Mouse (Mus musculus) layer of hippocampus, adult 9-10 months (tissue): ENCODE measurements around the gene Icam5.
"Not testable (repeated sequence)": the region's sequence is repeated elsewhere in the genome, so short reads cannot be mapped to it uniquely, and the experiment has no call there.

Source experiments
- DNase-seq: peaks from one replicate; pipeline ENCODE4 v3.0.0; 2022; ENCODE audit warnings: low spot score

The Icam5 gene

DNA sequence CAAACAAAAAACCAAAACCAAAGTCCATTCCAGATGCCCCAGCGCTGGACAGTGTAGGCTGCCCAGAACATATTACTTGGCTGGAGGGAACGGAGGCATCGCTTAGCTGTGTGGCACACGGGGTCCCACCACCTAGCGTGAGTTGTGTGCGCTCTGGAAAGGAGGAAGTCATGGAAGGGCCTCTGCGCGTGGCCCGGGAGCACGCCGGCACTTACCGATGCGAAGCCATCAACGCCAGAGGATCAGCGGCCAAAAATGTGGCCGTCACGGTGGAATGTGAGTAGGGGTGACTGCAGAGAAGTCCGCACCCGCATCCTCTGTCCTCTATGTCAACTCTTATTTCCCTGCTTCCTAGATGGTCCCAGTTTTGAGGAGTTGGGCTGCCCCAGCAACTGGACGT is 4.3 kb downstream of the Icam5 start:
- DNase-seq, result no peak

DNA sequence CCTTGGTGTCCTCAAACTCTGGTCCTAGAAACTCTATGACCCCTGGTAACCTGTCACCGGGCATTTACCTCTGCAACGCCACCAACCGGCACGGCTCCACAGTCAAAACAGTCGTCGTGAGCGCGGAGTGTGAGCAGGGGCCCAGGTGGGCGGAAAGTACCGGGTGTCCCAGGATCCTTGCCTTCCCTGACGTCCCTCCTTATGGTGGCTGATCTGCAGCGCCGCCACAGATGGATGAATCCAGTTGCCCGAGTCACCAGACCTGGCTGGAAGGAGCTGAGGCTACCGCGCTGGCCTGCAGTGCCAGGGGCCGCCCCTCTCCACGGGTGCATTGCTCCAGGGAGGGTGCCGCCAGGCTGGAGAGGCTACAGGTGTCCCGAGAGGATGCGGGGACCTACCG is 4.8 kb downstream of the Icam5 start:
- no peak for DNase-seq

DNA sequence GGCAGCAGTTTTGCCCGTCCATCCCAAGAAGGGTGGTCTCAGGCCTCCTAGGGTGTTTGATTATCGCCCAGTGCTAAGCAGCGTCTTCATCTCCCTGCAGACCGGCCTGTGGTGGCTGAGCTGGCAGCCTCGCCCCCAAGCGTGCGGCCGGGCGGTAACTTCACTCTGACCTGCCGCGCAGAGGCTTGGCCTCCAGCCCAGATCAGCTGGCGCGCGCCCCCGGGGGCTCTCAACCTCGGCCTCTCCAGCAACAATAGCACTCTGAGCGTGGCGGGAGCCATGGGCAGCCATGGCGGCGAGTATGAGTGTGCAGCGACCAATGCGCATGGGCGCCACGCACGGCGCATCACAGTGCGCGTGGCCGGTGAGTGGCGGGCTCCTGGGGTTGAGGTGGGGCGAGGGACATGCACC is 5.6 kb downstream of the Icam5 start:
- DNase-seq, result no peak

DNA sequence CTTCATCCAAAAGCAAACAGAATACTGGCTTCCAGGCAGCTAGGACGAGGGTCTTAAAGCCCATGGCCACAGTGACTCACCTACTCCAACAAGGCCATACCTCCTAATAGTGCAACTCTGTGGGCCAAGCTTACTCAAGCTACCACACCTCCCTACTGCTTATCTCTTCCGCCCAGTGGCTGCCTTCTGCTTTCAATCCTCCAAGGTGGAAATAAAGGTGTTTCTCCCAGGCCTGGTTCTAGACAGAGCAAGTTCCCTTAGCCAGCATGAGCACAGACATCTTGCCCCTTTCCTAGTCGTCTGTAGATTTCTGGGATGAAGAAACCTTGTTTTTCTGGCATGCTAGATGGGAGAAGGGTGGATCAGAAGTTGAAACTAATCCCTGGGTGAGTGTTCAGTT is 7.9 kb downstream of the Icam5 start:
- no peak for DNase-seq

DNA sequence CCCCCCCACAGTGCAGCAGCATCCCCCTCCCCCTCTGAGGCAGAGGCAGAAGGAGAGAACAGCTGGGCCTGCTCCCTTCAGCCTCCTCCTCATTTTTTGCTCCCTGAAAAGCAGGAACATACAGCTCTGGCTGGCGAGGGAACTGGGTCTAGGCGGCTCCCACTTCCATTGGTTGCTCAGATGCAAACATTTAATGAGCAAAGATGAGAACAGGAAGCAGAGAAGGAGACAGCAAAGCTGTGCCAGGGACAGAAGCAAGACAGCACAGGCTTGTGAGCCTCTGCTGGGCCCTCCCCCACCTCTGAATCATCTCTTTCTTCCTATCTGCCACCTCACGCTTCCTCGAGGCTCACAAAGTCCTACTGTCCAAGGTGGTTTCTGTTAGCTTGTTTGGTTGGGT is 9.4 kb downstream of the Icam5 start:
- DNase-seq, result no peak

DNA sequence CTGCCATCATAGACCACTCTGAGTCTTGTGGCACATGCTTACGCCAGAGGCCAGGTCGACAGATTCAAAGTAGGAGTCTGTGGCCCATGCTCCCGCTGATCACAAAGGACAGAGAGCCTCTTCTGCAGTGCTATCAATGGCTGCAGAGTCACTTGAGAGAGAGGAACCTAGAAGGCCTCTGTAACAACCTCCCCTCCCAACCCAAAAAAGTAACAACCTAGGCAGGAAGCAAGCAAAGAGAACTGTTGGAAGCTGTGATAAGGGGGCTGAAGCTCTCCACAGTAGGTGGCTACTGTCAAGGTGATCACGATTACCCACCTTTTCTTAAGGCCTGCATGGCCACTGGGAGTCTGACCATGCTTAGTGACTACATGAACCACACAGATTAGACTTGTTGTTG is 11.7 kb downstream of the Icam5 start:
- DNase-seq, result no peak

DNA sequence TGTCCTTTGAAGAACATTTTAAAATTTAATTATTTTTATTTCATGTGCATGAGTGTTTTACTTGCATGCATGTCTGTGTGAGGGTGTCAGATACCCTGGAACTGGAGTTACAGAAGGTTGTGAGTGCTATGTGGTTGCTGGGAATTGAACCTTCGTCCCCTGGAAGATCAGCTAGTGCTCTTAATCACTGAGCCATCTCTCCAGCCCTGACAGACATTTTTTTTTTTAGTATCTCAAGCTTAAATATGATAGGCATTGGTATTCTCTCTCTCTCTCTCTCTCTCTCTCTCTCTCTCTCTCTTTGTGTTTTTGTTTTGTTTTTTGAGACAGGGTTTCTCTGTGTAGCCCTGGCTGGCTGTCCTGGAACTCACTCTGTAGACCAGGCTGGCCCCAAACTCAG is 12.9 kb downstream of the Icam5 start:
- DNase-seq, result not testable (repeated sequence)

DNA sequence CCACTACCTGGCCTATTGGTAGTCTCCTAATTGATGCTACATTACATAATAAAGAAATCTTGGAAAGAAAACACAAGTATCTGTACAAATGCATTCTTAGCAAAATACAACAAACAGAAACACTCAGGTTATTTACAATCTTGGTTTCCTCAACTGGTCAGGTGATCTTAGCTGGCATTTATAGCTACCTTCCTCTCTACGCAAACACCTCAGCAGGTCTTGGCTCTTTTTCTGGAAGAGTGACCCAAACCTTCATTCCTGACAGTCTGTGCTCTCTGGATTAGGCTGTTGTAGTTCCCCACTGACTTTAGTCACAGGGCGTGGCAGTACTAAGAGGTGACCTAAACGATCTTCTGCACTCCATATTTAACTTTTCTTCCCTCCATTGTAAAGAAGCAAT is 13.4 kb downstream of the Icam5 start:
- DNase-seq, result no peak

DNA sequence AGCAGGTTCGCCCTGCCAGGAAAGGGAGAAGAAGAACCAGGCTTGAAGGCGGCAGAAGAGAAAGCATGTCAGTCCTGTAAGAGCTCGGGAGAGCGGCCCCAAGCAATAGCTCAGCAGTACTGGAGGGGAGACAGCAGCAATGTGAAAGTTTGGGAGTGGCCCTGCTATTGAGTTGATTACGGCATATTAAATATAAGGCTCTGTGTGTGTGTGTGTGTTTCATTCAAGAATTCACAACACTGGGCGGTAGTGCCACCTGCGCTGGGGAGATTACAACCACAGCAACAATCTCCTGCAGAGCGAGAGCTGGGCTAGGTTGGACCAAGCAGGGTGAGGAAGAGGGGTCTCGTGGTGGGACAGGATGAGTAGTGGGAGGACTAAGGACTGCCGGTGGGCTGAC is 19.7 kb downstream of the Icam5 start:
- DNase-seq, result no peak

DNA sequence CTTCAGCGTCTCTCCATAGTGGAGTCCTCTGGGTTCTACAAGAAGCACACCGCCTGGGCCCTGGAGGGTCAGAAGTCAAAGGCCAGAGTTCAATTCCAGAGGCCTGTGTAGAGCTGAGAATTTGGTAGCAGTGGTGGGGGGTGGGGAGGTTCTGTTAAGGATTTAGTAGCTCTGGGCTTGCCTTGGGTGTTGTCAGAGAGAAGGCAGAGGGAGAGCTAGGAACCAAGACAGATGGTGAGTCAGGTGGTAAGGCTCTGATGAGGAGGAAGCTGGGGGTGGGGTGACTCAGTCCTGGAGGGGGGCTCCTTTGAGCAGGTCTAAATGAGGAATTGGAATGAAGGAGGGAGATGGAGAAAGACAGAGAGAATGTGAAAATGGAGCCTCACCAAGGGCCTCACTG is 31.1 kb downstream of the Icam5 start:
- no peak for DNase-seq

DNA sequence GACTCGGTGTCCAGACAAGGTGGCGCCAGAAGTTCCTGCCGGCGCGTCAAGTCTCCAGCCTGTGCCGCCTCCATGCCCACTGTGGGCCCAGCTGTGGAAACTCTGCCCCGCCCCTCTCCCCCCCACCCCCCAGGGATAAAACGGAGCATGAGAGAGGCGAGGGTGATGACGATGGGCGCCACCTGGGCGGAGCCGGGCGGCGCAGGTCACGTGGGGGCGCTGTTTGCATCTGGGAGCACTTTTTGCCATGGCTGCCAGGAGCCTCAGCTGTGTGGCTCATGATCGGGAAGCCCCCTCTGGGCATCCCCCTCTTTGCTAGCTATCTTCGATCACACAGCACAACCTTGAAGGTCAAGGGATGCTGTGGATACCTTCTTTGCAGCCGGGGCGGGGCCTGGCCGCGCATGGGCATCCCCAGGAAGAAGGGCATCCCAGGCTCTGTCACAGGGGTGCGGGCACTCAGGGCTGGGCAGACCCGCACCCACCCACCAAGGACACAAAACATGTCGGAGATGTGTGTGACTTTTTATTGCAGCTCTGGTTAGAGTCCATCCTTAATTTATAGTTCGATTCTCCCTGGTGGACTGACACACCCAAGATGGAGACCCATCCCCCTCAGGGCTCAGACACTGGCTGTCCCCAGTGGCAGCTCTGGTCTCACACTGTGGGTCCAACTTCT is 35.3 kb downstream of the Icam5 start, which contains the start of gene Zglp1:
Gene Zglp1, minus strand, starts transcription at position 88 of the 679 bp plus-strand sequence.
- no peak for DNase-seq

DNA sequence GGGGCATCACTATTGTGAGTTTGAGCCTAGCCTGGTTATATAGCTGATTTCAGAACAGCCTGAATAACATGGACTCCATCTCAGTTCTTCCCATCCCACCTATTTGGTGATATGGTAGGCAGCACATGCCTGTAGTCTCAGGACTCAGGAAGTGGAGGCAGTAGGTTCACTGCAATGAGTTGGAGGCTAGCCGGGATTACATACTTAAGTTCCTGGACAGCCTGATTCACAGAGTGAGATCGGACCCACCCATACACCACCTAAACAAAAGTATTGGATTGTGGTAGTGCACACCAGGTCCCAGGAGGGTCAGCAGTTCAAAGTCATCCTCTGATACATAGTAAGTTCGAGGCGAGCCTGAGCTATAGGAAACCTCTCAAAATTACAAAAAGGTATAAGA is 40.8 kb downstream of the Icam5 start:
- DNase-seq, result no peak

DNA sequence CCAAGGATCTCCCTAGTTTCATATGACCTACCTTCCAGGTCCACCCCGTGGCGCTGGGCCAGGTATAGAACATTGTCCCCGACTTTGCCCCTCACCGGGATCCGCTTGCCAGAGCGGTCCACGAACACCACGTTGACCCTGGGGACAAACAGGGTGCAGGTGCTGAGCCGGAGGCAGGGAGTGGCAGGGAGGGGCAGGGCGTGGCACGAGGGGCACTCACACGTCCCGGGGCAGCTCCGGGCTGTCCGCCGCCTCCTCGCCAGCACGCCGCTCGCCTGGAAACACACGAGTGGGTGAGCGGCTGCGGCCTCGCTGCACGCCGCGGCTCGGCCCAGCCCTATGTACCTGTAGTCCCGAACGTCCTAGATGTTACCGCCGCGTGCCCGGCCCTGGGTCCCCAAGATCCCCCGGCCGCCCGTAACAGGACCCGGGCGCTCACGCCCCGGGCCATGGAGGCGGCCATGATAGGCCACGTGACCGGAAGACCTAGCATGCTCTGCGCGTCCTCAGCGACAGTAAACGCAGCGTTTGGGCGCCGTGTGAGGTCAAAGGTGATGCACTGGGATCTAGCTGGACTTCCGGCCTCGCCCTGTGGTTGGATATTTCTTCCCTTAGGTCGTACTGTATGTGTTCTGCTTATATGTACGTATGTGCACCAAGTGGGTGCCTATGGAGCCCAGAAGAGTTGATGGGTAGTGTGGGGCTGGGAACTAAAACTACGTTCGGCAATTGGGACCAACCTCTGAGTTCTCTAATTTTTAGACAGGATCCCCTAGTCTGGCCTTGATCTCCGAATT is 41.4 kb downstream of the Icam5 start, which contains the start of the genes Gm49373 and Fdx1l:
Gene Gm49373, minus strand, starts transcription at position 53 of the 797 bp plus-strand sequence.
Gene Fdx1l, minus strand, starts transcription at position 571 of the 797 bp plus-strand sequence.
- peak; percentile 83 for DNase-seq

DNA sequence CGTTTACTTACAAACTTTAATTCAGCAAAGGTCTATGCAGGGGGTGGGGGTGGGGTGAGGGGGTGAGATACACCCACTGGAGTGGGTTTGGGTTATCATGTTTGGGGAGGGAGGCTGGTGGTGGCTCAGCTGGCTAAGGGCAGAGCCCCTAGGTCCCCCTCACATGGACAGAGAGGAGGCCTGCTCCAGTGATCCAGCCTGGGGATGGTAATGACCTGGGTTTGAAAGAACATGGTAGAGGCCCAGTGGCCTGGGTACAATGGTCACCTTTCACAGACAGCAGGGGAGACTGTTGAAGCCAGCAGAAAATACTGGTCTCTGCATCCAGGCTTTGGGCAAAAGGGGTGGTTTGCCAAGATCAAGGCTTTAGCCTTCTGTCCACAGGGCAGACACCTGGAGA is 42.3 kb downstream of the Icam5 start:
- no peak for DNase-seq

DNA sequence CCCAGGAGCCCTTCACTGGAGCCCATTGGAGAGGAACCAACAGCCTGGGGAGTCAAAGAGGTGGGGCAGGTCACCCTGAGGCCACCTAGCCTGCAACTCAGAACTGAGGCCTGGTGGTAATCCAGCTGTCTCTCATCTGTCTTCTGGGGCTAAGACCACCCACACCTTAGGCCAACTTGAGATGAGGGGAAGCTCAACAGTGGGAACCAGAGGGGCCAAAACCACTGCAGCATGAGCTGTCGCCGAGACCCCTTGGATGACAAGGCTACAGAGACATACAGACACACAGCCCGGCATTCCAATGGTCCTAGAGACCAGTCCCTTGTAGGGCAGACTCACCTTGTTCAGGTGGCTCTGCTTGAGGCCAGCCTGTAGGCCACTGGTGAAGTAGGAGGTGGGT is 43.8 kb downstream of the Icam5 start:
- no peak for DNase-seq

DNA sequence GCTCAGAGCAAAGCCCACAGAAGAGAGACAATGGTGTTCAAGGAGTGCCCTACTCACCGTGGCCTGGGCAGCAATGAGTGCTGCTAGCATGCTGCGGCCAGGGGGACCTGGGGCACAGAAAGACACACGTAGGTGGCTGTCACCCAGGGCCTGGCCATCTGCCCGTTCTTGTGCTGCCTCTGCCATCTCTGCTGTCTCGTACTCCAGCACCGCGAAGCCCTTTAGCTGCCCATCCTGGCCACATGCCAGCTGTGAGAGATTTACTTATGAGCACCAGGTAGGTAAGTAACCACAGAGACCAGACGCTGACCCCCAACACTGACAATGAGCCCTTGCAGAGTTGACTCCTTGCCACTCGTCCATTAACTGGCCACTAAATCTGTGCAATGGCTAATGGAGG is 49.3 kb downstream of the Icam5 start:
- no peak for DNase-seq

DNA sequence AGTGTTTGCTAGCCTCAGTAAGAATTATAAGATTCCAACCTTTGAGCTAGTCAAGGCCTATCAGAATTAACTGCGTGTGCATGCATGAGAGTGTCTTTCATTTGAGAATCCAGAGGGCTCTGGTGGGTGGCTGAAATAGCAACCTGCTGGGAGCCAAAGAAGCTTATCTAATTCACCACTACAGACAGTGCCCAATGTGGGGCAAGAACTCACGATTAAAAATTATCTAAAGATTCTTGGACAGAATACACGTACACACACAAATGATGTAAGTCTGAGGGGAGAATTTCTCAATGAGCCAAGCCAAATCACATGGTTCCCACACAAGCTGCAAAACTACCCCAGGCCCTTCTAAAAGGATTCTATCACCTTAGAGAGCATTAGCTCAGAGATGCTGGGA is 51.5 kb downstream of the Icam5 start:
- DNase-seq, result no peak
